Mouse (Mus musculus): ENCODE results near the gene Nlrc5. TPM values are rescaled to one million over a fixed set of nuclear protein-coding genes. Genes with fewer than 3 reads are reported as not detected.

Nlrc5 gene
- polyA plus RNA-seq, 1 experiment from 2014 or later = 0.15 TPM

DNA sequence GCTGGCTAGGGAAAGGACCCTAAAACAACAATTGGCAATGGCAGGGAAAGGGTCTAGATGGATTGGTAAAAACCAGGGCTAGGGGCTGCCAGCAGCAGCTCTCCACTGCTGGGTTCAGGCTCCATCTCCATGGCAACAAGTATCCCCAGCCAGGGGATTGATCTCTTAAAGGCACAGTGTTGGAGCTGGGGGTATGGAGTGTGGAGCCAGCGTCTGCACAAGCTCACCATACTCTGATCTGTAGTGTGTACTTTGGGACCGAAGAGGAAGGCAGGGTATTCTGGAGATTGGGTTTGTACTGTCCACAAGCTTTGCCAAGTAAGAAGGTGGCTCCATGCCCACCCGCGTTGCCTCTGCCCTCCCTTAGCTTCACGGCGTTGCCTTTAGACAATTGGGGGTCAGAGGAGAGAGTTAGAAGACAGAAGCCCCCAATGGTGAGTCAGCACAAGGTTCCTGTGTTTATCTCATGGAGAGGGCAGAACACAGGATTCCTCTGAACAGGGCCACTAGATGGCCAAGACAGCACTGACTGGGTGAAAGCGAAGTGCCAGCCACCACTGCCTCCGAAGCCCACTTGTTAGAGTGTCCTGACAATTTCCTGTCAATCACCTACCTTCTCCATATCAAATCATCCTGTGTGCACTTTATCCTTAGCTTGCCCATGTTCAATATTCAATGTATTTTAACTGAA, 133.1 kb downstream of the Nlrc5 start:
- no peaks in the 10 kb centered on the region for H3K27me3 ChIP-seq (ENCODE audit: insufficient read depth, low read length)
- peak; percentile 52; the same call in 1 of the 2 replicates for ATAC-seq (ENCODE audit: low FRiP score, low TSS enrichment)
- 75% methylated on average over 8 of the region's 8 CpGs for WGBS

GRCm38 (mm10) chr8:94568098-94568497, 133.9 kb downstream of the Nlrc5 start:
- H3K9ac ChIP-seq (replicated peaks; ENCODE audit: low read length) = no peak overlapping the region
- ATAC-seq (ENCODE audit: low FRiP score, low TSS enrichment) = no peak
- WGBS = 88% methylated on average over 8 of the region's 8 CpGs
- H3K4me1 ChIP-seq (ENCODE audit: insufficient read depth, low read length) = peaks cover 14% of the 10 kb centered on the region; the same call in 1 of the 2 replicates
- H3K9me3 ChIP-seq (ENCODE audit: low read length) = no peaks in the 10 kb centered on the region
- no peak overlapping the region for H3K4me2 ChIP-seq (replicated peaks; ENCODE audit: low read depth, low read length)
- no peak overlapping the region for H3K27ac ChIP-seq (ENCODE audit: low read length)
- H3K36me3 ChIP-seq (ENCODE audit: insufficient read depth, low read length) = 0 out of 2 replicates have a peak, but pooled peaks cover 5% of the 10 kb centered on the region
- H3K27me3 ChIP-seq (ENCODE audit: insufficient read depth, low read length) = no peaks in the 10 kb centered on the region
- H3K4me3 ChIP-seq (ENCODE audit: low read length) = no peak overlapping the region

More for the DNA sequence above, 133.1 kb downstream of the Nlrc5 start:
- H3K36me3 ChIP-seq (ENCODE audit: insufficient read depth, low read length) = no peaks in the 10 kb centered on the region
- H3K4me2 ChIP-seq (replicated peaks; ENCODE audit: low read depth, low read length) = no peak overlapping the region
- H3K9ac ChIP-seq (replicated peaks; ENCODE audit: low read length) = 0 out of 2 replicates have a peak overlapping the region, but pooled peaks have one; percentile 9
- no peak overlapping the region for H3K4me3 ChIP-seq (ENCODE audit: low read length)
- H3K9me3 ChIP-seq (ENCODE audit: low read length) = no peaks in the 10 kb centered on the region
- peaks cover 14% of the 10 kb centered on the region; the same call in 1 of the 2 replicates for H3K4me1 ChIP-seq (ENCODE audit: insufficient read depth, low read length)
- no peak overlapping the region; the same call in 1 of the 2 replicates for H3K27ac ChIP-seq (ENCODE audit: low read length)

DNA sequence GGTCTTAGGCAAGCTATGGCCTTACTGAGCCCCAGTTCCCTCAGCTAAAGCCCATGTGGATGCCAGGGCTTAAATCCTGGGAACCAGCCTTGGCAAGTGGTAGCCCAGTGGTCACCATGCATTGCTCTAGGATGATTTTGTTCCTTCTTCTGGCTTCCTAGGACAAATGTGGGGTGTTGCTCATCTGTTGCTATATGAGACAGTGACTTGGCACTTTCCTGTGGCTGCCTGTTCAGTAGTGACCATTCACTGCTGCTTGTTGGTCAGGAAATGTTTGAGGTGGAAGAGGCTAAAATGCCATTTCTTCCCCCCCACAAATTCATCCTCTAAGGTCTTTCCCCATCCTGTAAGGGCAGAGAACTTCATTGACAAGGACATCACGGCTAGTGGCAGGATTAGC, 135.3 kb downstream of the Nlrc5 start:
- no peak for ATAC-seq (ENCODE audit: low FRiP score, low TSS enrichment)
- H3K27me3 ChIP-seq (ENCODE audit: insufficient read depth, low read length) = no peaks in the 10 kb centered on the region

DNA sequence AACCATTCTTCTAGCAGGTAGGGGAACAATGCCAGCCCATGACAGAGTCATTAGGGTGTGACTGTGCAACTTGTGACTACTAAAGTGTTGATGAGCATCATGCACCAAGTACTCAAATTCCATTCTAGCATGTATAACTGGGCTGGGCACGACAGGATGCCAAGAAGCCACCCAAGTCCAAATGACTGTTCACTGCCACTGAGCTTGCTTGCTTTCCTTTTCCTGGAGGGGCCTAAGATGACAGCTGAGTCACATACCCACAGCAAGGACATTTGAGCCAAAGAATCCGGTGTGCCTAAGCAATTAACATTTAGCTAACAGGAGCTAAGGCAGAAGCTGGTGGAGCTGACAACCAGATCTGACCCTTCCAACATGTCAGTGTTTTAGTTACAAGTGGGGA, 137.7 kb downstream of the Nlrc5 start:
- no peaks in the 10 kb centered on the region for H3K9me3 ChIP-seq (ENCODE audit: low read length)
- no peak overlapping the region for H3K4me2 ChIP-seq (replicated peaks; ENCODE audit: low read depth, low read length)
- H3K4me3 ChIP-seq (ENCODE audit: low read length) = no peak overlapping the region
- WGBS = 61% methylated on average over 2 of the region's 2 CpGs
- peaks cover 32% of the 10 kb centered on the region for H3K36me3 ChIP-seq (ENCODE audit: insufficient read depth, low read length)
- peaks cover 5% of the 10 kb centered on the region; the same call in 1 of the 2 replicates for H3K4me1 ChIP-seq (ENCODE audit: insufficient read depth, low read length)
- no peaks in the 10 kb centered on the region for H3K27me3 ChIP-seq (ENCODE audit: insufficient read depth, low read length)
- H3K9ac ChIP-seq (replicated peaks; ENCODE audit: low read length) = no peak overlapping the region
- no peak for ATAC-seq (ENCODE audit: low FRiP score, low TSS enrichment)
- no peak overlapping the region for H3K27ac ChIP-seq (ENCODE audit: low read length)

More for the DNA sequence above, 135.3 kb downstream of the Nlrc5 start:
- Histone ChIP-seq H3K4me2 (replicated peaks; ENCODE audit: low read depth, low read length) (no peak overlapping the region), H3K9me3 (ENCODE audit: low read length) (no peaks in the 10 kb centered on the region), H3K4me1 (ENCODE audit: insufficient read depth, low read length) (peaks cover 14% of the 10 kb centered on the region; the same call in 1 of the 2 replicates), H3K9ac (replicated peaks; ENCODE audit: low read length) (no peak overlapping the region), H3K36me3 (ENCODE audit: insufficient read depth, low read length) (peaks cover 15% of the 10 kb centered on the region; the same call in 1 of the 2 replicates), H3K4me3 (ENCODE audit: low read length) (no peak overlapping the region), H3K27ac (ENCODE audit: low read length) (no peak overlapping the region)
- 74% methylated on average over 1 of the region's 1 CpGs for WGBS

DNA sequence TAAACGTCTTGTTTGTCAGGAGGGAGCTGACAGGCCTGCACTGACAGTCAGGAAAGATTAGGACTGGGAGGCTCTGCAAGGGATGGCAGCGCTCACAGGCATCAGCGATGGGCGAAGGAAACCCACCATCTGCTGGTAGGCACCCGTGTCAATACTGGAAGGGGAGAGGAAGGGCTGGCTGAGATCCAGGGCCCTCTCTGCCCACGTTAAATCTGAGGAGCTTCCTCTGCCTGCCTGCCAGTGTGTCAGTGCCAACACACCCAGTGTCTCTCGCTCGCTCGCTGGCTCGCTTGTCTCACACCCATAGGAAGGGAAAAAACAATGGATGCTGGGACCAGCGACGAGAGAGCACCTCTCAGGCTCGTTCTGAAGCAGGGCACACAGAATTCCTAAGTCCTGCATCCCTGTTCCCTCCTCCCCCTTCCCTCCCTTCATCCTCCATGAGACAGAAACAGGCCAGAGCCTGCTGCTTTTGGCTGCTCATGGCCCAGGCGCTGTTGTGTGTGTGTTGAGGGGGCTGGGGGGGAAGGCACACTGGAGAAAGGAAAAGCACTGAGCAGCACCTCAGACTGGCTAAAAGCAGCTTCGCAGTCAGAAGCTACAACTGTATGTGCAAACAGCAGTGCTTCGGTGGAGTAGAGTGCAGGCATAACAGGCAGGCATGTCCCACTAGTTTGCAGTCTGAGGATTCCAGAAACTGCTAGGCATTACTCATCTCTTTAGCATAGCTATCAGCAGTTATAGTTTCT, 140.2 kb downstream of the Nlrc5 start:
- Histone ChIP-seq H3K27ac (ENCODE audit: low read length) (no peak overlapping the region), H3K9ac (replicated peaks; ENCODE audit: low read length) (no peak overlapping the region), H3K4me3 (ENCODE audit: low read length) (no peak overlapping the region), H3K36me3 (ENCODE audit: insufficient read depth, low read length) (peaks cover 49% of the 10 kb centered on the region), H3K4me1 (ENCODE audit: insufficient read depth, low read length) (no peaks in the 10 kb centered on the region), H3K9me3 (ENCODE audit: low read length) (no peaks in the 10 kb centered on the region), H3K27me3 (ENCODE audit: insufficient read depth, low read length) (no peaks in the 10 kb centered on the region), H3K4me2 (replicated peaks; ENCODE audit: low read depth, low read length) (no peak overlapping the region)
- ATAC-seq (ENCODE audit: low FRiP score, low TSS enrichment) = no peak
- 86% methylated on average over 16 of the region's 16 CpGs for WGBS

- no peak for ATAC-seq (ENCODE audit: low FRiP score, low TSS enrichment)
- no peak overlapping the region for H3K9ac ChIP-seq (replicated peaks; ENCODE audit: low read length)
- peaks cover 50% of the 10 kb centered on the region for H3K36me3 ChIP-seq (ENCODE audit: insufficient read depth, low read length)
- 93% methylated on average over 4 of the region's 4 CpGs for WGBS
- H3K9me3 ChIP-seq (ENCODE audit: low read length) = no peaks in the 10 kb centered on the region
- no peak overlapping the region for H3K27ac ChIP-seq (ENCODE audit: low read length)
- H3K4me1 ChIP-seq (ENCODE audit: insufficient read depth, low read length) = no peaks in the 10 kb centered on the region
- H3K27me3 ChIP-seq (ENCODE audit: insufficient read depth, low read length) = no peaks in the 10 kb centered on the region
- no peak overlapping the region for H3K4me3 ChIP-seq (ENCODE audit: low read length)
- H3K4me2 ChIP-seq (replicated peaks; ENCODE audit: low read depth, low read length) = no peak overlapping the region
Observed at GRCm38 (mm10) chr8:94575148-94575547, 141.0 kb downstream of the Nlrc5 start.

Small RNA genes lying within 50 kb of the gene (microRNA-seq; reads per million reads assigned to microRNA genes)
- gene Mir7072 = not detected

Other genes starting within 250 kb of the Nlrc5 start
- 92.3 and 94.2 TPM in 2 replicates for gene Nup93, start 219.8 kb upstream of the Nlrc5 start, polyA plus RNA-seq (2015; fragmentation: Nextera tagmentation; extraction: Ambion mirVana)
- 14.5 and 16.6 TPM in 2 replicates for gene Slc12a3, start 105.2 kb upstream of the Nlrc5 start, polyA plus RNA-seq (2015; fragmentation: Nextera tagmentation; extraction: Ambion mirVana)
- gene Herpud1, start 47.9 kb upstream of the Nlrc5 start, polyA plus RNA-seq (2015; fragmentation: Nextera tagmentation; extraction: Ambion mirVana) = 82.9 and 87.9 TPM in 2 replicates
- gene Cpne2, start 98.6 kb downstream of the Nlrc5 start, polyA plus RNA-seq (2015; fragmentation: Nextera tagmentation; extraction: Ambion mirVana) = 10.2 and 13.5 TPM in 2 replicates
- gene Rspry1, start 167.6 kb downstream of the Nlrc5 start, polyA plus RNA-seq (2015; fragmentation: Nextera tagmentation; extraction: Ambion mirVana) = 39.1 and 41.4 TPM in 2 replicates
- gene Fam192a, start 167.6 kb downstream of the Nlrc5 start, polyA plus RNA-seq (2015; fragmentation: Nextera tagmentation; extraction: Ambion mirVana) = 63.2 and 69.2 TPM in 2 replicates
- 133 and 135 TPM in 2 replicates for gene Arl2bp, start 232.2 kb downstream of the Nlrc5 start, polyA plus RNA-seq (2015; fragmentation: Nextera tagmentation; extraction: Ambion mirVana)